Mouse (Mus musculus) G1E (cell line): Measurements from ENCODE around the gene Unc93b1. TPM values are rescaled to one million over a fixed set of nuclear protein-coding genes. Genes with fewer than 3 reads are reported as not detected.

Source experiments
- ATAC-seq: 2 replicates; pipeline ENCODE4 v1.8.0; 2016; ENCODE audit warnings: mild to moderate bottlenecking; ENCODE audit not compliant: insufficient number of reproducible peaks, poor library complexity, low FRiP score, severe bottlenecking; ENCODE audit errors: extremely low read depth
- DNase-seq: peaks from one replicate; pipeline ENCODE4 v3.0.0; 2012; ENCODE audit warnings: low spot score
- H3K27me3 ChIP-seq: 2 replicates; pipeline ENCODE4 v1.6.1; 2012; ENCODE audit warnings: mild to moderate bottlenecking, low read length, inconsistent platforms; ENCODE audit not compliant: insufficient read depth
- H3K36me3 ChIP-seq: replicated peaks from 2 replicates; pipeline ENCODE3; 2012; ENCODE audit warnings: mild to moderate bottlenecking, inconsistent platforms
- H3K4me1 ChIP-seq: 2 replicates; pipeline ENCODE4 v1.6.1; 2012; ENCODE audit warnings: low read depth, low read length, inconsistent platforms, mixed read lengths; ENCODE audit not compliant: insufficient read depth
- H3K4me3 ChIP-seq: 2 replicates; pipeline ENCODE4 v1.5.1; 2012; ENCODE audit warnings: low read depth, mild to moderate bottlenecking, inconsistent platforms, low read length, moderate library complexity, mixed read lengths
- H3K9me3 ChIP-seq: replicated peaks from 2 replicates; pipeline ENCODE4 v1.6.1; 2012; ENCODE audit warnings: inconsistent platforms
- CTCF ChIP-seq: IDR thresholded peaks from 2 replicates; pipeline ENCODE4 v1.5.1; 2012; ENCODE audit warnings: low read depth, low read length, inconsistent platforms, mixed read lengths
- GATA1 ChIP-seq: IDR thresholded peaks from 2 replicates; pipeline ENCODE4 v1.6.1; 2012; ENCODE audit warnings: borderline replicate concordance, low read length, inconsistent platforms, mixed read lengths
- GATA2 ChIP-seq: IDR thresholded peaks from 2 replicates; pipeline ENCODE4 v1.6.1; 2012; ENCODE audit warnings: low read depth, low read length, inconsistent platforms, borderline replicate concordance
- POLR2AphosphoS5 ChIP-seq: IDR thresholded peaks from 2 replicates; pipeline ENCODE4 v1.6.1; 2012; ENCODE audit warnings: low read depth, low read length, inconsistent platforms; ENCODE audit not compliant: insufficient replicate concordance
- TAL1 ChIP-seq: conservative IDR thresholded peaks from 2 replicates; pipeline ENCODE4 v1.6.1; 2012; ENCODE audit warnings: low read depth, low read length, inconsistent platforms, mixed read lengths
- polyA plus RNA-seq: library from polyadenylated mRNA; stranded (reverse); fragments of >175 nt; gene quantifications from 2 replicates; pipeline ENCODE4 v1.2.3, GENCODE M21; 2012
- total RNA-seq, 2 experiments: library from RNA; stranded (forward) in 1 of 2; stranded (reverse) in 1 of 2; fragments of 200-1000 nt in 1 of 2; fragments of >200 nt in 1 of 2; fragmentation: Nextera tagmentation in 1 of 2; gene quantifications; 2 replicates each; pipeline ENCODE4 v1.2.3; 2014 to 2017

Unc93b1 gene
- total and polyA plus RNA-seq, 3 experiments, result 0.16 to 0.53 (median 0.22) TPM

DNA sequence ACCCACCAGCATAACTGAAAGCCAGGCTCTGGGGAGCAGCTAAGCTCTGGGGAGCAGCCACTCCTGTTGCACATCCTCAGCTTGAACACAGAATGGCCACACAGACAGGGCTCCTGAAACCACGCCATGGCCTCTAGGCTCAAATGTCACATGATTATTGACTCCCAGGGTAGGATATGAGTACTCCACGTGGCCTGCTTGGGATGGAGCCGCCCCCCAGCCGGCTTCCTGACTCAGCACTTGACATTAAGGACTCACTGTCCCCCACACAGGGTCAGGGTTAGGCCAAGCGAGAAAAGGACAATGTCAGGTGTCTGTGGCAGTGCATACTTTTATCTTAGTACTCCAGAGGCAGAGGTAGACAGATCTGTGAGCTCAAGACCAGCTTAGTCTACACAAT lies 24.8 kb upstream of the Unc93b1 start:
- peaks cover 69% of the 10 kb centered on the region for H3K4me1 ChIP-seq

GRCm38 (mm10) chr19:3912337-3913204 lies 22.4 kb upstream of the Unc93b1 start, which contains the start of gene Ndufs8:
Gene Ndufs8, minus strand, starts transcription at chr19:3912774.
- Histone ChIP-seq H3K9me3 (no peaks in the 10 kb centered on the region), H3K27me3 (no peaks in the 10 kb centered on the region), H3K4me3 (peak within 1 kb of the TSS; percentile 83), H3K4me1 (peaks cover 53% of the 10 kb centered on the region), H3K36me3 (peaks cover 52% of the 10 kb centered on the region)
- TF ChIP-seq GATA1 (no peak), TAL1 (no peak), GATA2 (no peak), POLR2AphosphoS5 (no peak), CTCF (no peak)
- DNase-seq (peak; percentile 97), ATAC-seq (peak; percentile 95)

More for the DNA sequence above, 24.8 kb upstream of the Unc93b1 start:
- ATAC-seq (no peak), DNase-seq (no peak)
- H3K27me3 ChIP-seq, result no peaks in the 10 kb centered on the region
- H3K4me3 ChIP-seq, result no peak overlapping the region
- H3K9me3 ChIP-seq, result no peaks in the 10 kb centered on the region
- peaks cover 49% of the 10 kb centered on the region for H3K36me3 ChIP-seq
- no peak for TF ChIP-seq TAL1
- no peak for TF ChIP-seq GATA2
- no peak for TF ChIP-seq CTCF
- no peak for TF ChIP-seq POLR2AphosphoS5
- no peak for TF ChIP-seq GATA1

DNA sequence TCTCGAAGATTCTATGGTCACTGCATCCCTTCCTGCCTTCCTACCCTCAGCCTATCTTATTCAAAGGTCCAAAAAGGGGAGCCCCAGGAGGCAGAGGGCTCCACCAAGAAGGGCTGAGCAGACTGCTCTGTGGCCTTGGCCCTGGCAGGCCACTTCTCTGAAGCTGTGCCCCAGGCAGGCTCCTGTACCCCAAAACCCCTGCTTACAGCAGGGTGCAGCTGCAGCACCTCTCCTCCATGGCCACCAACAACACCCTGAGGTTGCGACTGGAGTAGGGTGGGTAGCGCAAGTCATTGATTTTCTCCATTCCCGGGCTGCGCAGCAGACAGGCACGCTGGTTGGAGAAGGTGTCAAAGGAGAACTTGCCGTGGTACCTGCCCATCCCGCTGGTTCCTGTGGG lies 21.3 kb upstream of the Unc93b1 start:
- H3K4me3 ChIP-seq, result peak overlapping the region; percentile 83
- no peaks in the 10 kb centered on the region for H3K9me3 ChIP-seq
- H3K4me1 ChIP-seq, result peaks cover 47% of the 10 kb centered on the region

DNA sequence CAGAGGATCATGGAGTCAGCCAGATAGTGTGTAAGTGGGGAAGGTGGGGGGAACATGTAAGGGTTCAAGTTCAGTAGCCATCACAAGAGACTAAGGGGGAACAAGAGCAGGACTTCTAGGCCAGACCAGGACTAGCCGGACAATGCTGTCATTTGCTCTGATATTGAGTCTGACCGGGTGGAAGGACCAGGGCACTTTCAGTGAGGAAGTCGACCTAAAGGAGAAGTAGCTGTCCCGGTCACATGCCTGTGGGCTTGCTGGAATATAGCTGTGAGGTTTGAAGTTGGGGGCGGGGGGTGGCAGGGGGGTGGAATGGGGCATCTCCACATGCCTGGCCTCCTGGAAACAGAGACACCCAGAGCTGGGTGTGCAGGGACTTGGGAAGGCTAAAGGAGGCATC lies 20.5 kb upstream of the Unc93b1 start:
- peaks cover 47% of the 10 kb centered on the region for H3K4me1 ChIP-seq
- DNase-seq, result peak; percentile 41
- no peaks in the 10 kb centered on the region for H3K9me3 ChIP-seq
- TF ChIP-seq POLR2AphosphoS5, result no peak
- TF ChIP-seq TAL1, result no peak
- TF ChIP-seq GATA1, result no peak
- TF ChIP-seq GATA2, result no peak
- TF ChIP-seq CTCF, result no peak
- H3K36me3 ChIP-seq, result peaks cover 32% of the 10 kb centered on the region
- no peaks in the 10 kb centered on the region for H3K27me3 ChIP-seq
- no peak overlapping the region; the same call in 1 of the 2 replicates for H3K4me3 ChIP-seq
- ATAC-seq, result no peak

More for the DNA sequence above, 21.3 kb upstream of the Unc93b1 start:
- DNase-seq (no peak), ATAC-seq (no peak)
- TF ChIP-seq POLR2AphosphoS5, result no peak
- no peak for TF ChIP-seq GATA1
- no peak for TF ChIP-seq GATA2
- no peak for TF ChIP-seq CTCF
- no peak for TF ChIP-seq TAL1
- Histone ChIP-seq H3K27me3 (no peaks in the 10 kb centered on the region), H3K36me3 (peaks cover 41% of the 10 kb centered on the region)

GRCm38 (mm10) chr19:3916727-3917126 lies 18.3 kb upstream of the Unc93b1 start:
- peaks cover 31% of the 10 kb centered on the region for H3K4me1 ChIP-seq
- H3K4me3 ChIP-seq, result no peak overlapping the region
- no peaks in the 10 kb centered on the region for H3K9me3 ChIP-seq
- peaks cover 10% of the 10 kb centered on the region for H3K36me3 ChIP-seq
- no peak for TF ChIP-seq TAL1
- TF ChIP-seq CTCF, result no peak
- TF ChIP-seq GATA1, result no peak
- no peak for TF ChIP-seq POLR2AphosphoS5
- no peak for TF ChIP-seq GATA2
- peaks cover 9% of the 10 kb centered on the region for H3K27me3 ChIP-seq
- DNase-seq (no peak), ATAC-seq (no peak)

DNA sequence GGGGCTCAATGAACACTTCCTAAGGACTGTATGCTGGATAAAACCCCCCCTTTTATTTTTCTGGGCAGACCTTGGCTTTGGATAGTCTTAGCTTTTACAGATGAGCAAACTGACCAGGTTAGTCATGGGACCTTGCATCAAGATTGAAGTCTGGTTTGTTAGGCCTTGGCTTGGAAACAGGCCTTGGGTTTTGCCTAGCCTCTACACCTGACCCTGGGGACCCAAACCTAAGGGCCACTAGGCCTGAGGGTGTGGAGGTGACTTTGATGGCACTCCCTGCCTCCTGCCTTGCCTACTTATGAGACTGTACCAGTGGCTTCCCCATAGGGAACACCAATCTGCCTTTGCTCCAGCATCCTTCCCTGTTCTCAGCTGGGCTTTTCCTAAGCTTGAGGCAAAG lies 15.1 kb upstream of the Unc93b1 start:
- no peak overlapping the region for H3K4me3 ChIP-seq
- peaks cover 26% of the 10 kb centered on the region for H3K27me3 ChIP-seq
- DNase-seq (no peak), ATAC-seq (no peak)
- TF ChIP-seq POLR2AphosphoS5 (no peak), GATA2 (no peak), CTCF (no peak), TAL1 (no peak), GATA1 (no peak)
- peaks cover 8% of the 10 kb centered on the region for H3K36me3 ChIP-seq
- no peaks in the 10 kb centered on the region for H3K9me3 ChIP-seq
- peaks cover 14% of the 10 kb centered on the region for H3K4me1 ChIP-seq
